Mouse (Mus musculus) forebrain, embryonic 10.5 days (tissue): ENCODE measurements around the gene Hoxd1. TPM values are rescaled to one million over a fixed set of nuclear protein-coding genes. Genes with fewer than 3 reads are reported as not detected.
A peak's percentile ranks its signal among the peaks of the same experiment; 100 is the strongest.

Experiments used
- DNase-seq: peaks from one replicate; pipeline ENCODE4 v3.0.0-alpha.2; 2017; ENCODE audit warnings: low spot score; ENCODE audit errors: extremely low spot score
- H3K27ac ChIP-seq: fragments of 300-500 bp; sonication (generic); 2 replicates; pipeline ENCODE4 v1.5.1; 2016; ENCODE audit warnings: mild to moderate bottlenecking
- H3K27me3 ChIP-seq: fragments of 300-500 bp; sonication (generic); 2 replicates; pipeline ENCODE4 v1.6.1; 2016; ENCODE audit warnings: mild to moderate bottlenecking; ENCODE audit not compliant: poor library complexity, severe bottlenecking
- H3K36me3 ChIP-seq: fragments of 300-500 bp; sonication (generic); replicated peaks from 2 replicates; pipeline ENCODE4 v1.6.1; 2016; ENCODE audit warnings: mild to moderate bottlenecking, moderate library complexity
- H3K4me1 ChIP-seq: fragments of 300-500 bp; sonication (generic); 2 replicates; pipeline ENCODE4 v1.6.1; 2016
- H3K4me3 ChIP-seq: fragments of 300-500 bp; sonication (generic); 2 replicates; pipeline ENCODE4 v1.5.1; 2016; ENCODE audit warnings: mild to moderate bottlenecking, moderate library complexity
- H3K9me3 ChIP-seq: fragments of 300-500 bp; sonication (generic); 2 replicates; pipeline ENCODE4 v1.6.1; 2016; ENCODE audit warnings: mild to moderate bottlenecking, moderate library complexity
- WGBS: fragments of 180-500 bp; shearing (Covaris S2); methylation state at CpG from one replicate; pipeline ENCODE4 v1.1.7; 2016; 5-methylcytosine and 5-hydroxymethylcytosine counted together
- polyA plus RNA-seq: library from polyadenylated mRNA; unstranded; fragments of >200 nt; fragmentation: Nextera tagmentation; extraction: Ambion mirVana; gene quantifications from 2 replicates; pipeline ENCODE4 v1.2.1, GENCODE M21; 2016

The Hoxd1 gene
- polyA plus RNA-seq, 1 experiment from 2014 or later = not detected

- DNase-seq = peak; percentile 65
- no peak overlapping the region; the same call in 1 of the 2 replicates for H3K4me3 ChIP-seq
- H3K9me3 ChIP-seq = no peaks in the 10 kb centered on the region
- H3K36me3 ChIP-seq = no peaks in the 10 kb centered on the region
- no peak overlapping the region for H3K27ac ChIP-seq
- WGBS = under 1% methylated on average over 42 of the region's 42 CpGs
- H3K4me1 ChIP-seq = peaks cover 11% of the 10 kb centered on the region
- H3K27me3 ChIP-seq = peaks cover 100% of the 10 kb centered on the region
Observed at GRCm38 (mm10) chr2:74735851-74736687, 26.7 kb upstream of the Hoxd1 start.

- no peaks in the 10 kb centered on the region for H3K9me3 ChIP-seq
- H3K36me3 ChIP-seq = no peaks in the 10 kb centered on the region
- peaks cover 100% of the 10 kb centered on the region for H3K27me3 ChIP-seq
- no peak overlapping the region for H3K4me3 ChIP-seq
- peak; percentile 33 for DNase-seq
- H3K27ac ChIP-seq = no peak overlapping the region
- peaks cover 11% of the 10 kb centered on the region for H3K4me1 ChIP-seq
- 2% methylated on average over 15 of the region's 15 CpGs for WGBS
Observed at GRCm38 (mm10) chr2:74736688-74737577, 25.8 kb upstream of the Hoxd1 start.

- under 1% methylated on average over 7 of the region's 7 CpGs for WGBS
- no peak overlapping the region for H3K4me3 ChIP-seq
Observed at GRCm38 (mm10) chr2:74737578-74738070, 25.2 kb upstream of the Hoxd1 start.

GRCm38 (mm10) chr2:74738623-74739475 is 23.9 kb upstream of the Hoxd1 start:
- no peaks in the 10 kb centered on the region for H3K36me3 ChIP-seq
- peak; percentile 34 for DNase-seq
- WGBS = under 1% methylated on average over 20 of the region's 20 CpGs
- peaks cover 11% of the 10 kb centered on the region for H3K4me1 ChIP-seq
- peaks cover 100% of the 10 kb centered on the region for H3K27me3 ChIP-seq
- no peak overlapping the region for H3K27ac ChIP-seq
- H3K4me3 ChIP-seq = no peak overlapping the region
- no peaks in the 10 kb centered on the region for H3K9me3 ChIP-seq

More at GRCm38 (mm10) chr2:74737578-74738070, 25.2 kb upstream of the Hoxd1 start:
- Histone ChIP-seq H3K27ac (no peak overlapping the region), H3K27me3 (peaks cover 100% of the 10 kb centered on the region), H3K36me3 (no peaks in the 10 kb centered on the region), H3K4me1 (peaks cover 11% of the 10 kb centered on the region), H3K9me3 (no peaks in the 10 kb centered on the region)
- DNase-seq = peak; percentile 48

GRCm38 (mm10) chr2:74739476-74739800 is 23.3 kb upstream of the Hoxd1 start:
- H3K27ac ChIP-seq = no peak overlapping the region
- no peaks in the 10 kb centered on the region for H3K36me3 ChIP-seq
- WGBS = 2% methylated on average over 2 of the region's 2 CpGs
- H3K27me3 ChIP-seq = peaks cover 100% of the 10 kb centered on the region
- no peak overlapping the region for H3K4me3 ChIP-seq
- no peak for DNase-seq
- H3K9me3 ChIP-seq = no peaks in the 10 kb centered on the region
- peaks cover 11% of the 10 kb centered on the region for H3K4me1 ChIP-seq

- H3K27me3 ChIP-seq = peaks cover 100% of the 10 kb centered on the region
- no peaks in the 10 kb centered on the region for H3K9me3 ChIP-seq
- peaks cover 11% of the 10 kb centered on the region for H3K4me1 ChIP-seq
- no peak overlapping the region for H3K27ac ChIP-seq
- WGBS = 1% methylated on average over 14 of the region's 14 CpGs
- DNase-seq = peak; percentile 31
- no peak overlapping the region for H3K4me3 ChIP-seq
- no peaks in the 10 kb centered on the region for H3K36me3 ChIP-seq
Observed at GRCm38 (mm10) chr2:74739869-74740268, 22.9 kb upstream of the Hoxd1 start.

GRCm38 (mm10) chr2:74740311-74741091 is 22.3 kb upstream of the Hoxd1 start:
- Histone ChIP-seq H3K4me3 (no peak overlapping the region), H3K9me3 (no peaks in the 10 kb centered on the region), H3K27ac (no peak overlapping the region), H3K36me3 (no peaks in the 10 kb centered on the region), H3K27me3 (peaks cover 100% of the 10 kb centered on the region), H3K4me1 (peaks cover 11% of the 10 kb centered on the region)
- peak; percentile 54 for DNase-seq
- under 1% methylated on average over 43 of the region's 43 CpGs for WGBS

- 26% methylated on average over 2 of the region's 3 CpGs for WGBS
- peak; percentile 20 for DNase-seq
- H3K4me3 ChIP-seq = no peak overlapping the region
- no peak overlapping the region for H3K27ac ChIP-seq
- peaks cover 100% of the 10 kb centered on the region for H3K27me3 ChIP-seq
- H3K36me3 ChIP-seq = no peaks in the 10 kb centered on the region
- no peaks in the 10 kb centered on the region for H3K9me3 ChIP-seq
- H3K4me1 ChIP-seq = peaks cover 5% of the 10 kb centered on the region
Observed at GRCm38 (mm10) chr2:74741252-74741978, 21.4 kb upstream of the Hoxd1 start.

- no peaks in the 10 kb centered on the region for H3K36me3 ChIP-seq
- peaks cover 10% of the 10 kb centered on the region for H3K4me1 ChIP-seq
- H3K27ac ChIP-seq = no peak overlapping the region
- H3K4me3 ChIP-seq = no peak overlapping the region
- no peak for DNase-seq
- H3K27me3 ChIP-seq = peaks cover 100% of the 10 kb centered on the region
- no peaks in the 10 kb centered on the region for H3K9me3 ChIP-seq
Observed at GRCm38 (mm10) chr2:74741979-74742277, 20.9 kb upstream of the Hoxd1 start.

GRCm38 (mm10) chr2:74745540-74746297 is 17.1 kb upstream of the Hoxd1 start:
- H3K27me3 ChIP-seq = peaks cover 100% of the 10 kb centered on the region
- peaks cover 24% of the 10 kb centered on the region for H3K4me1 ChIP-seq
- no peak overlapping the region for H3K27ac ChIP-seq
- peak; percentile 29 for DNase-seq
- WGBS = 5% methylated on average over 6 of the region's 6 CpGs
- no peak overlapping the region for H3K4me3 ChIP-seq
- no peaks in the 10 kb centered on the region for H3K9me3 ChIP-seq
- H3K36me3 ChIP-seq = no peaks in the 10 kb centered on the region
